Mouse (Mus musculus) induced T-regulatory cell, adult 2 months (primary cell): ENCODE results near the gene Gm10272.
A peak's percentile ranks its signal among the peaks of the same experiment; 100 is the strongest.
"Not testable (repeated sequence)": the region's sequence is repeated elsewhere in the genome, so short reads cannot be mapped to it uniquely, and the experiment has no call there.

Source experiments
- DNase-seq: peaks from one replicate; pipeline ENCODE4 v3.0.0-alpha.2; 2012; ENCODE audit warnings: low read depth

Gm10272 gene

GRCm38 (mm10) chr10:77706326-77706725, at the start of gene Gm10272:
TSS of gene Gm10272 (plus strand) at chr10:77706626.
- DNase-seq: no peak

GRCm38 (mm10) chr10:77658286-77658994, 48.0 kb upstream of the Gm10272 start:
- DNase-seq: no peak

- DNase-seq: no peak
Observed at GRCm38 (mm10) chr10:77663949-77664665, 42.3 kb upstream of the Gm10272 start.

GRCm38 (mm10) chr10:77666342-77666741, 40.1 kb upstream of the Gm10272 start:
- DNase-seq: no peak

- no peak for DNase-seq
Observed at GRCm38 (mm10) chr10:77667402-77667801, 39.0 kb upstream of the Gm10272 start.

GRCm38 (mm10) chr10:77670710-77671109, 35.7 kb upstream of the Gm10272 start:
- no peak for DNase-seq

- no peak for DNase-seq
Observed at GRCm38 (mm10) chr10:77671519-77671918, 34.9 kb upstream of the Gm10272 start.

- no peak for DNase-seq
Observed at GRCm38 (mm10) chr10:77673765-77674164, 32.7 kb upstream of the Gm10272 start.

GRCm38 (mm10) chr10:77677562-77677961, 28.9 kb upstream of the Gm10272 start:
- peak; percentile 32 for DNase-seq

GRCm38 (mm10) chr10:77682994-77683393, 23.4 kb upstream of the Gm10272 start:
- DNase-seq: no peak

- DNase-seq: no peak
Observed at GRCm38 (mm10) chr10:77684181-77684580, 22.2 kb upstream of the Gm10272 start.

GRCm38 (mm10) chr10:77685895-77686664, 20.3 kb upstream of the Gm10272 start, which contains the start of gene Tspear:
TSS of gene Tspear (plus strand) at chr10:77686569.
- DNase-seq: no peak

- DNase-seq: no peak
Observed at GRCm38 (mm10) chr10:77687021-77687420, 19.4 kb upstream of the Gm10272 start.

- DNase-seq: not testable (repeated sequence)
Observed at GRCm38 (mm10) chr10:77690356-77690807, 16.0 kb upstream of the Gm10272 start, which contains the start of gene Gm19402. TSS of gene Gm19402 (minus strand) at chr10:77690757.

- no peak for DNase-seq
Observed at GRCm38 (mm10) chr10:77697133-77697532, 9.3 kb upstream of the Gm10272 start, which contains the start of gene Gm9508. TSS of gene Gm9508 (minus strand) at chr10:77697233.

- DNase-seq: no peak
Observed at GRCm38 (mm10) chr10:77709831-77710230, 3.4 kb downstream of the Gm10272 start.

GRCm38 (mm10) chr10:77711157-77711556, 4.7 kb downstream of the Gm10272 start, which contains the start of gene Gm10024:
TSS of gene Gm10024 (plus strand) at chr10:77711457.
- DNase-seq: not testable (repeated sequence)

- no peak for DNase-seq
Observed at GRCm38 (mm10) chr10:77713734-77714133, 7.3 kb downstream of the Gm10272 start.

- no peak for DNase-seq
Observed at GRCm38 (mm10) chr10:77715507-77715906, 9.1 kb downstream of the Gm10272 start, which contains the start of gene Gm10142. TSS of gene Gm10142 (plus strand) at chr10:77715807.

GRCm38 (mm10) chr10:77720299-77720698, 13.9 kb downstream of the Gm10272 start, which contains the start of gene Krtap12-1:
TSS of gene Krtap12-1 (plus strand) at chr10:77720599.
- DNase-seq: not testable (repeated sequence)

GRCm38 (mm10) chr10:77724855-77725254, 18.4 kb downstream of the Gm10272 start:
- peak; percentile 3 for DNase-seq

GRCm38 (mm10) chr10:77726186-77726585, 19.8 kb downstream of the Gm10272 start, which contains the start of gene Gm10100:
TSS of gene Gm10100 (plus strand) at chr10:77726486.
- no peak for DNase-seq
